Mouse (Mus musculus) 3T3-L1 (cell line): ENCODE results near the gene Nrsn2.

ENCODE experiments used
- DNase-seq: peaks from one replicate; pipeline ENCODE4 v3.0.0-alpha.2; 2015; ENCODE audit warnings: low read depth, low spot score

Nrsn2 gene

GRCm38 (mm10) chr2:152343329-152344213 is 32.9 kb downstream of the Nrsn2 start, which contains the start of gene Trib3:
Gene Trib3 (minus strand): TSS chr2:152344032.
- DNase-seq = peak; percentile 92

GRCm38 (mm10) chr2:152339631-152340179 is 36.7 kb downstream of the Nrsn2 start:
- DNase-seq = no peak

- no peak for DNase-seq
These were observed 38.1 kb downstream of the Nrsn2 start for GRCm38 (mm10) chr2:152338319-152338718.

- no peak for DNase-seq
These were observed 38.7 kb downstream of the Nrsn2 start for GRCm38 (mm10) chr2:152337591-152338212.

GRCm38 (mm10) chr2:152336856-152337255 is 39.6 kb downstream of the Nrsn2 start:
- DNase-seq = peak; percentile 60

- DNase-seq = peak; percentile 64
These were observed 41.1 kb downstream of the Nrsn2 start for GRCm38 (mm10) chr2:152335289-152335820.

- no peak for DNase-seq
These were observed 43.0 kb downstream of the Nrsn2 start for GRCm38 (mm10) chr2:152333345-152334006.

GRCm38 (mm10) chr2:152332101-152332825 is 44.2 kb downstream of the Nrsn2 start, which contains the start of gene Rbck1:
Gene Rbck1 (minus strand): TSS chr2:152332653.
- peak; percentile 95 for DNase-seq

GRCm38 (mm10) chr2:152330858-152331423 is 45.5 kb downstream of the Nrsn2 start:
- no peak for DNase-seq

- no peak for DNase-seq
These were observed 48.5 kb downstream of the Nrsn2 start for GRCm38 (mm10) chr2:152327980-152328379.

GRCm38 (mm10) chr2:152326654-152327053 is 49.8 kb downstream of the Nrsn2 start:
- peak; percentile 94 for DNase-seq

- DNase-seq = no peak
These were observed 50.3 kb downstream of the Nrsn2 start for GRCm38 (mm10) chr2:152326157-152326556.

- DNase-seq = no peak
These were observed 51.6 kb downstream of the Nrsn2 start for GRCm38 (mm10) chr2:152324842-152325241.

- no peak for DNase-seq
These were observed 52.5 kb downstream of the Nrsn2 start for GRCm38 (mm10) chr2:152323971-152324370.

GRCm38 (mm10) chr2:152322198-152322597 is 54.2 kb downstream of the Nrsn2 start:
- DNase-seq = no peak

GRCm38 (mm10) chr2:152321558-152321957 is 54.9 kb downstream of the Nrsn2 start:
- DNase-seq = no peak
